Mouse (Mus musculus): Measurements from ENCODE around the gene Col25a1.

Col25a1 gene

GRCm38 (mm10) chr3:130595050-130595449, 463.7 kb downstream of the Col25a1 start:
- no peak for DNase-seq

GRCm38 (mm10) chr3:130601491-130601890, 470.2 kb downstream of the Col25a1 start:
- no peak for DNase-seq

- peak; percentile 21 for DNase-seq
Measured at GRCm38 (mm10) chr3:130607924-130608323, 476.6 kb downstream of the Col25a1 start.

- no peak for DNase-seq
Measured at GRCm38 (mm10) chr3:130614444-130614843, 483.1 kb downstream of the Col25a1 start.

GRCm38 (mm10) chr3:130615625-130616024, 484.3 kb downstream of the Col25a1 start:
- no peak for DNase-seq

GRCm38 (mm10) chr3:130617439-130617898, 486.2 kb downstream of the Col25a1 start, which contains the start of gene Etnppl:
TSS of gene Etnppl (plus strand) at chr3:130617448.
- peak; percentile 61 for DNase-seq

- no peak for DNase-seq
Measured at GRCm38 (mm10) chr3:130620517-130621146, 489.3 kb downstream of the Col25a1 start.

GRCm38 (mm10) chr3:130628358-130628757, 497.1 kb downstream of the Col25a1 start:
- no peak for DNase-seq

- DNase-seq, result no peak
Measured at GRCm38 (mm10) chr3:130633859-130634258, 502.6 kb downstream of the Col25a1 start.

- no peak for DNase-seq
Measured at GRCm38 (mm10) chr3:130646110-130646810, 515.0 kb downstream of the Col25a1 start.
